Mouse (Mus musculus) hindbrain, embryonic 15.5 days (tissue): ENCODE data around the gene Angptl1. TPM values are rescaled to one million over a fixed set of nuclear protein-coding genes. Genes with fewer than 3 reads are reported as not detected.

ENCODE experiments used
- ATAC-seq: fragments of 200-750 bp; cut with Nextera tagmentation; 2 replicates; pipeline ENCODE4 v1.8.0; 2017; ENCODE audit warnings: low read depth, moderate number of reproducible peaks, moderate TSS enrichment; ENCODE audit not compliant: low FRiP score
- H3K27ac ChIP-seq: fragments of 300-500 bp; sonication (generic); replicated peaks from 2 replicates; pipeline ENCODE4 v1.5.1; 2015; ENCODE audit warnings: mild to moderate bottlenecking, inconsistent platforms
- H3K27me3 ChIP-seq: fragments of 300-500 bp; sonication (generic); 2 replicates; pipeline ENCODE4 v1.6.1; 2015; ENCODE audit warnings: control low read depth, inconsistent platforms
- H3K36me3 ChIP-seq: fragments of 300-500 bp; sonication (generic); 2 replicates; pipeline ENCODE4 v1.6.1; 2015; ENCODE audit warnings: control low read depth, inconsistent platforms
- H3K4me1 ChIP-seq: fragments of 300-500 bp; sonication (generic); replicated peaks from 2 replicates; pipeline ENCODE4 v1.6.1; 2015; ENCODE audit warnings: control low read depth, inconsistent platforms
- H3K4me2 ChIP-seq: fragments of 300-500 bp; sonication (generic); 2 replicates; pipeline ENCODE4 v1.6.1; 2015; ENCODE audit warnings: moderate library complexity, mild to moderate bottlenecking, inconsistent platforms
- H3K4me3 ChIP-seq: fragments of 300-500 bp; sonication (generic); 2 replicates; pipeline ENCODE4 v1.5.1; 2015; ENCODE audit warnings: mild to moderate bottlenecking, inconsistent platforms
- H3K9ac ChIP-seq: fragments of 300-500 bp; sonication (generic); 2 replicates; pipeline ENCODE4 v1.6.1; 2015; ENCODE audit warnings: inconsistent platforms
- H3K9me3 ChIP-seq: fragments of 300-500 bp; sonication (generic); 2 replicates; pipeline ENCODE4 v1.6.1; 2016; ENCODE audit warnings: control low read depth, inconsistent platforms
- WGBS: fragments of 180-500 bp; shearing (Covaris S2); methylation state at CpG from one replicate; pipeline ENCODE4 v1.1.7; 2015; 5-methylcytosine and 5-hydroxymethylcytosine counted together
- polyA plus RNA-seq: library from polyadenylated mRNA; unstranded; fragments of >200 nt; fragmentation: Nextera tagmentation; extraction: Ambion mirVana; gene quantifications from 2 replicates; pipeline ENCODE4 v1.2.1, GENCODE M21; 2015

The Angptl1 gene
- polyA plus RNA-seq, 1 experiment from 2014 or later: 2.2 TPM

DNA sequence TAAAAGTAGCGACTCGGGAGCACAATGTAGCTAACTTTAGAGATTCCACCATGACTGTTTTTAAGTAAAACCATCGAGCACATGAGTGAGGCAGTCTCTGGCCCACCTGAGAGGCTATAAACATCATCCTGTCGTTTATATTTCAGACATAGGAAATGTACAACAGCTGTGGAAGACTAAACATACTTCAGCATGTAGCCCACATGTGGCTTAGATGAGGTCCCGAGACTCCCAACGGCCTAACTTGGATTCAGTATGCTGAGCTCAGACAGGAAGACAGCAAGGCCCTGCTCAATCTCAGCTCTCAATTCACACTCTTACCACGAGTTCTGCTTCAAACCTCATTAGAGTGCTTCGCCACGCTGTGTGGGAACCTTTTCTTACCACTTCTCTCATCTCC is 14.0 kb downstream of the Angptl1 start:
- H3K9ac ChIP-seq: no peak overlapping the region
- 75% methylated on average over 9 of the region's 9 CpGs for WGBS

DNA sequence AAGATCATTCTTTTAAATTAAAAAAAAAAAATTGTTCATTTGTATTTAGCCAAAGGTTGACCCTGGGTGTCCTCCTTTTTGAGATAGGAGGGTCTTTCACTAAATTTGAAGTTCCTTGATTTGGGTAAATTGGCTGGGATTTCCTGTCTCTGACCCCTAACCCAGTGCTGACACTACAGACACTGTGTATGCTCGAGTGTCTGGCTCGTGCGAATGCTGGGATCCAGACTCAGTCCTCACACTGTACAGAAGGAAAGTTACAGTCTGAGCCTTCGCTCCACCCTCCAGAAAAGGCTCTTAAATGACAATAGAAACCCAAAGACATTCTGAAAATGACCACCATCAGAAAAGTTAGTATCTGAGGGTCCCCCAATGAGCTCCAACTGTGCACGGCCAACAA is 14.5 kb downstream of the Angptl1 start:
- no peak overlapping the region for H3K9ac ChIP-seq
- H3K4me1 ChIP-seq: no peaks in the 10 kb centered on the region
- 0 out of 2 replicates have a peak, but pooled peaks cover 2% of the 10 kb centered on the region for H3K36me3 ChIP-seq
- H3K9me3 ChIP-seq: no peaks in the 10 kb centered on the region
- H3K4me2 ChIP-seq: no peak overlapping the region
- ATAC-seq: no peak
- H3K27ac ChIP-seq: no peak overlapping the region
- H3K27me3 ChIP-seq: no peaks in the 10 kb centered on the region
- H3K4me3 ChIP-seq: no peak overlapping the region
- WGBS: 62% methylated on average over 5 of the region's 5 CpGs

More for the DNA sequence above, 14.0 kb downstream of the Angptl1 start:
- no peak overlapping the region for H3K4me2 ChIP-seq
- H3K27me3 ChIP-seq: no peaks in the 10 kb centered on the region
- H3K9me3 ChIP-seq: no peaks in the 10 kb centered on the region
- no peak for ATAC-seq
- no peaks in the 10 kb centered on the region for H3K4me1 ChIP-seq
- H3K36me3 ChIP-seq: 0 out of 2 replicates have a peak, but pooled peaks cover 2% of the 10 kb centered on the region
- H3K27ac ChIP-seq: no peak overlapping the region
- H3K4me3 ChIP-seq: no peak overlapping the region

GRCm38 (mm10) chr1:156854558-156854957 is 16.2 kb downstream of the Angptl1 start:
- 91% methylated on average over 4 of the region's 4 CpGs for WGBS
- H3K9ac ChIP-seq: no peak overlapping the region
- no peaks in the 10 kb centered on the region for H3K27me3 ChIP-seq
- no peak for ATAC-seq
- H3K36me3 ChIP-seq: 0 out of 2 replicates have a peak, but pooled peaks cover 2% of the 10 kb centered on the region
- no peak overlapping the region for H3K4me3 ChIP-seq
- no peaks in the 10 kb centered on the region for H3K9me3 ChIP-seq
- no peak overlapping the region for H3K4me2 ChIP-seq
- H3K27ac ChIP-seq: no peak overlapping the region
- H3K4me1 ChIP-seq: no peaks in the 10 kb centered on the region

DNA sequence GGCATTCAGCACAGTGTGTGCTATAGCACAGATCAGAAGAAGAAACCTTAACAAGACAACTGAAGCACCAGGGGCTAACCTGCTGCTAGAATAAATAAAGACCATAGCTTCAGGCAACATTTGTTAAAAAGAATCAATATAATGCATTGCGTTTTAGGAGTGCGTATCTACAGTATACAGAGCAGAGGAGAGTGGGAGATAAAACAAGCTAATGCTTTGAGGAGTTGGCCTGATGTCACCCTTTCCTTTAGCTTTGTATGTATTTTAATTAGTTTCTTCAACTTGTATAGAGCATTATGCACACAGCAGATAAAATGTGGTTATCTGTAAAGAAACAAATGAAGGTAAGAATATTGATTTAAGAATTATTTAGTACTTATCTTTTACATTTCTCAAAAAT is 18.3 kb downstream of the Angptl1 start:
- 0 out of 2 replicates have a peak, but pooled peaks cover 2% of the 10 kb centered on the region for H3K36me3 ChIP-seq
- no peak overlapping the region for H3K9ac ChIP-seq
- H3K4me1 ChIP-seq: no peaks in the 10 kb centered on the region
- no peak overlapping the region for H3K4me3 ChIP-seq
- no peaks in the 10 kb centered on the region for H3K9me3 ChIP-seq
- no peaks in the 10 kb centered on the region for H3K27me3 ChIP-seq
- no peak overlapping the region for H3K4me2 ChIP-seq
- no peak overlapping the region for H3K27ac ChIP-seq
- ATAC-seq: no peak
- 83% methylated on average over 2 of the region's 2 CpGs for WGBS

DNA sequence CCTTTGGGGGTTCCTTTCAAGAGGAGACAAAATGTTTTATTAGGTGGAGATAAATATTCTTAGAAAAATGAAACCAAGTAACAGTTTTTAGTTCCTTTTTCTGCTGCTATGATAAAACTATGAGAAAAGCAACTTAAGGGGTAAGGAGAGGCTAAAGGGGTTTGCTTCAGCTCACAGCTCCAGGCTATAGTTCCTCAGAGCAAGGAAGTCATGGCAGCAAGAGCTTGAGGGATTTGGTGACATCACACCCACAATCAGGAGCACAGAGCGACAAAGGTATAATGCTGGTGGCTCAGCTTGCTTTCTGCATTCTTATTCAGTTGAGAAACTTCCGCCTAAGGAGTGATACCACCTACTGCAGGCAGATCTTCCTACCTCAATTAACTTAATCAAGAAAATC is 20.8 kb downstream of the Angptl1 start:
- no peak overlapping the region for H3K4me3 ChIP-seq
- 0 out of 2 replicates have a peak, but pooled peaks cover 2% of the 10 kb centered on the region for H3K36me3 ChIP-seq
- ATAC-seq: no peak
- H3K4me1 ChIP-seq: peaks cover 9% of the 10 kb centered on the region
- H3K9me3 ChIP-seq: no peaks in the 10 kb centered on the region
- 96% methylated on average over 2 of the region's 2 CpGs for WGBS
- no peak overlapping the region for H3K4me2 ChIP-seq
- no peak overlapping the region for H3K9ac ChIP-seq
- no peak overlapping the region for H3K27ac ChIP-seq
- H3K27me3 ChIP-seq: no peaks in the 10 kb centered on the region

- no peak overlapping the region for H3K9ac ChIP-seq
- H3K36me3 ChIP-seq: 0 out of 2 replicates have a peak, but pooled peaks cover 2% of the 10 kb centered on the region
- H3K4me3 ChIP-seq: no peak overlapping the region
- no peak for ATAC-seq
- H3K9me3 ChIP-seq: no peaks in the 10 kb centered on the region
- no peak overlapping the region for H3K4me2 ChIP-seq
- H3K27me3 ChIP-seq: no peaks in the 10 kb centered on the region
- WGBS: 90% methylated on average over 2 of the region's 2 CpGs
- no peak overlapping the region for H3K27ac ChIP-seq
- peaks cover 15% of the 10 kb centered on the region for H3K4me1 ChIP-seq
Measured at GRCm38 (mm10) chr1:156859711-156860250, 21.4 kb downstream of the Angptl1 start.

DNA sequence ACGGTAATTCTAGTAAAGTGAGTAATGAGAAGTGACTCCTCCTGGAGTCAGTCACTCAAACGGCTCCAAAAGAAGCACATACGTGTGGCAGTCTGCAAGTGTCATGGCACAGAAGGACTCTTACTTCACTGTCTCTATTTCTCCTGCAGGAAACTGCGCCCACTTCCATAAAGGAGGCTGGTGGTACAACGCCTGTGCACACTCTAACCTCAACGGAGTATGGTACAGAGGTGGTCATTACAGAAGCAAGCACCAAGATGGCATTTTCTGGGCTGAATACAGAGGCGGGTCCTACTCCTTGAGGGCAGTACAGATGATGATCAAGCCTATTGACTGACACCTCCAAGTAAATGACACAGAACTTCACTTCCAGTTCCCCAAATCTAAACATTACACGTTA is 21.9 kb downstream of the Angptl1 start:
- no peaks in the 10 kb centered on the region for H3K27me3 ChIP-seq
- no peak overlapping the region for H3K9ac ChIP-seq
- peaks cover 15% of the 10 kb centered on the region for H3K4me1 ChIP-seq
- WGBS: 92% methylated on average over 8 of the region's 8 CpGs
- no peak overlapping the region for H3K27ac ChIP-seq
- no peak overlapping the region for H3K4me3 ChIP-seq
- ATAC-seq: no peak
- H3K4me2 ChIP-seq: no peak overlapping the region
- H3K36me3 ChIP-seq: 0 out of 2 replicates have a peak, but pooled peaks cover 2% of the 10 kb centered on the region
- no peaks in the 10 kb centered on the region for H3K9me3 ChIP-seq

GRCm38 (mm10) chr1:156861475-156862043 is 23.2 kb downstream of the Angptl1 start:
- no peak for ATAC-seq
- 43% methylated on average over 4 of the region's 4 CpGs for WGBS
- no peak overlapping the region for H3K27ac ChIP-seq
- no peaks in the 10 kb centered on the region for H3K27me3 ChIP-seq
- H3K9me3 ChIP-seq: no peaks in the 10 kb centered on the region
- H3K4me2 ChIP-seq: no peak overlapping the region
- peaks cover 15% of the 10 kb centered on the region for H3K4me1 ChIP-seq
- H3K4me3 ChIP-seq: no peak overlapping the region
- H3K36me3 ChIP-seq: 0 out of 2 replicates have a peak, but pooled peaks cover 2% of the 10 kb centered on the region
- H3K9ac ChIP-seq: no peak overlapping the region

- H3K36me3 ChIP-seq: 0 out of 2 replicates have a peak, but pooled peaks cover 6% of the 10 kb centered on the region
- no peaks in the 10 kb centered on the region for H3K9me3 ChIP-seq
- no peak overlapping the region for H3K9ac ChIP-seq
- 57% methylated on average over 3 of the region's 3 CpGs for WGBS
- no peak overlapping the region for H3K4me2 ChIP-seq
- H3K4me3 ChIP-seq: no peak overlapping the region
- 0 out of 2 replicates have a peak, but pooled peaks have one; percentile 23 for ATAC-seq
- peaks cover 15% of the 10 kb centered on the region for H3K4me1 ChIP-seq
- H3K27me3 ChIP-seq: no peaks in the 10 kb centered on the region
- peak overlapping the region; percentile 71 for H3K27ac ChIP-seq
Measured at GRCm38 (mm10) chr1:156863726-156864125, 25.4 kb downstream of the Angptl1 start.

GRCm38 (mm10) chr1:156864240-156864639 is 25.9 kb downstream of the Angptl1 start:
- Histone ChIP-seq H3K4me2 (no peak overlapping the region), H3K4me3 (no peak overlapping the region), H3K27me3 (no peaks in the 10 kb centered on the region), H3K4me1 (peaks cover 15% of the 10 kb centered on the region), H3K27ac (peak overlapping the region; percentile 71), H3K36me3 (0 out of 2 replicates have a peak, but pooled peaks cover 6% of the 10 kb centered on the region), H3K9ac (no peak overlapping the region), H3K9me3 (no peaks in the 10 kb centered on the region)
- WGBS: 26% methylated on average over 3 of the region's 3 CpGs
- ATAC-seq: peak; percentile 61; the same call in 1 of the 2 replicates

DNA sequence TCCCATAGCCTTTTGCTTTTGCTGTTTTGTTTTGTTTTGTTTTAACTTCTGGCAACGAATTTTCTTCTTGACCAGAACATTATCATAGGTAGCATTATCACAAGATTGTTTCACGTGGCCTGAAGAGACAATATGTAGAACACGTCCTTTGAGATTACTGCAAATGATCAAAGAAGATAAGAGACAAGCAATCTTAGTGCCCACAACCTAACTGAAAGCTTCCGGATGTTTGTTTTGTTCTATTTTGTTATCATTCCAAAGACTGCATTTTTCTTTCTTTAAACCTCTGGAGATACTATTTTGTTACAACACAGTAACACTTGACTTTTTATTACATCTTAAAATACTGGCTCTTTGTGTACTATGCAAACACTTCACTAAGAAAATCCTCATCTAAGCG is 31.7 kb downstream of the Angptl1 start:
- ATAC-seq: no peak
- WGBS: 91% methylated on average over 5 of the region's 5 CpGs
- H3K9me3 ChIP-seq: no peaks in the 10 kb centered on the region
- H3K4me2 ChIP-seq: no peak overlapping the region
- no peak overlapping the region for H3K27ac ChIP-seq
- no peaks in the 10 kb centered on the region for H3K4me1 ChIP-seq
- no peaks in the 10 kb centered on the region for H3K27me3 ChIP-seq
- H3K36me3 ChIP-seq: peaks cover 27% of the 10 kb centered on the region
- no peak overlapping the region for H3K4me3 ChIP-seq
- no peak overlapping the region for H3K9ac ChIP-seq

GRCm38 (mm10) chr1:156870616-156871015 is 32.3 kb downstream of the Angptl1 start:
- WGBS: 93% methylated on average over 4 of the region's 4 CpGs

More at GRCm38 (mm10) chr1:156870616-156871015, 32.3 kb downstream of the Angptl1 start:
- ATAC-seq: no peak
- Histone ChIP-seq H3K27ac (no peak overlapping the region), H3K36me3 (peaks cover 27% of the 10 kb centered on the region), H3K9ac (no peak overlapping the region), H3K4me2 (no peak overlapping the region), H3K4me1 (no peaks in the 10 kb centered on the region), H3K27me3 (no peaks in the 10 kb centered on the region), H3K4me3 (no peak overlapping the region), H3K9me3 (no peaks in the 10 kb centered on the region)
